Mouse (Mus musculus): ENCODE results near the gene Gar1.

DNA sequence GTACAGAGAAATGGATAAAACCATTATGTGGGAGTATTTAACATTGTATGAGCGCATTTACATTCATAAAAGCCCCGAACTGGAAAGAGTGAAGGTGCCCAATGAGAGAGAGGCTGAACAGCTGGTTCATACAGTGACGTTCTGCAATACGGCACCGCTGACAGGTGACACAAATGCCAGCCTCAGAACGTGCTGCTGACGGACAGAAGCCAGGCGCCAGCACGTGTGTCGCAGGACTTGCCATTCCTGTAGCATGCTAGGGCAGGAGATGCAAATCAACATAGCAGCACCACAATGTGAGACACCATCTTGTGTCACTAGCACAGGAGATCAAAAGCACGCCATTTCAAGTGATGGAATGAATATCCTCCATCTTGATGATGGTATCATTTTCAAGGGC, 32.6 kb downstream of the Gar1 start:
- no peak for TF ChIP-seq CTCF (IDR thresholded peaks at IDR 0.05 in 2 of 3, conservative IDR thresholded peaks at IDR 0.05 in 1 of 3; ENCODE audit: control insufficient read depth in 1 of 3, insufficient read depth in 1 of 3, low read depth in 2 of 3, low read length in 3 of 3, poor library complexity in 1 of 3, severe bottlenecking in 1 of 3)
- TF ChIP-seq POLR2A (IDR thresholded peaks at IDR 0.05; ENCODE audit: control insufficient read depth in 1 of 2, insufficient read depth in 1 of 2, low read depth in 1 of 2, low read length in 2 of 2, poor library complexity in 1 of 2): no peak
- TF ChIP-seq EP300 (IDR thresholded peaks at IDR 0.05; ENCODE audit: low read depth in 1 of 2, low read length in 2 of 2): no peak
- TF ChIP-seq ZC3H11A (IDR thresholded peaks at IDR 0.05; ENCODE audit: low read depth, low read length): no peak
- no peak for TF ChIP-seq RCOR1 (IDR thresholded peaks at IDR 0.05; ENCODE audit: low read depth, low read length)
- TF ChIP-seq MXI1 (IDR thresholded peaks at IDR 0.05; ENCODE audit: low read depth, low read length): no peak
- no peak for TF ChIP-seq MAFK (IDR thresholded peaks at IDR 0.05; ENCODE audit: borderline replicate concordance, low read depth, low read length)
- TF ChIP-seq GABPA (IDR thresholded peaks at IDR 0.05; ENCODE audit: low read depth, low read length): no peak
- no peak for TF ChIP-seq BHLHE40 (IDR thresholded peaks at IDR 0.05; ENCODE audit: borderline replicate concordance, low read depth, low read length)
- no peak for TF ChIP-seq CHD1 (IDR thresholded peaks at IDR 0.05; ENCODE audit: low read depth, low read length)

Measured in MEL (cell line).